Mouse (Mus musculus) testis, adult 2 months (tissue): ENCODE data around the gene Myo9a.

Experiments
- CTCF ChIP-seq: fragments of 200-500 bp; IDR thresholded peaks from 2 replicates; pipeline ENCODE4 v1.5.1; 2012; ENCODE audit warnings: low read depth, mild to moderate bottlenecking, inconsistent platforms, low read length, moderate library complexity; ENCODE audit not compliant: control insufficient read depth, insufficient read depth, insufficient replicate concordance
- POLR2A ChIP-seq: fragments of 200-500 bp; IDR thresholded peaks from 2 replicates; pipeline ENCODE4 v1.6.1; 2012; ENCODE audit warnings: low read depth, mild to moderate bottlenecking, inconsistent platforms, low read length, moderate library complexity; ENCODE audit not compliant: control insufficient read depth

GRCm38 (mm10) chr9:59947271-59947670 is 196.6 kb downstream of the Myo9a start:
- TF ChIP-seq POLR2A, result no peak
- TF ChIP-seq CTCF, result no peak
